Mouse (Mus musculus) lung, postnatal 4 days (tissue): ENCODE results near the gene Thrb.

ENCODE experiments used
- DNase-seq, 2 experiments: peaks; one replicate each; pipeline ENCODE4 v3.0.0; 2021

Thrb gene

GRCm38 (mm10) chr14:17972665-17973064 lies 312.6 kb downstream of the Thrb start:
- no peak for DNase-seq

GRCm38 (mm10) chr14:17975786-17976185 lies 315.7 kb downstream of the Thrb start:
- no peak for DNase-seq

DNA sequence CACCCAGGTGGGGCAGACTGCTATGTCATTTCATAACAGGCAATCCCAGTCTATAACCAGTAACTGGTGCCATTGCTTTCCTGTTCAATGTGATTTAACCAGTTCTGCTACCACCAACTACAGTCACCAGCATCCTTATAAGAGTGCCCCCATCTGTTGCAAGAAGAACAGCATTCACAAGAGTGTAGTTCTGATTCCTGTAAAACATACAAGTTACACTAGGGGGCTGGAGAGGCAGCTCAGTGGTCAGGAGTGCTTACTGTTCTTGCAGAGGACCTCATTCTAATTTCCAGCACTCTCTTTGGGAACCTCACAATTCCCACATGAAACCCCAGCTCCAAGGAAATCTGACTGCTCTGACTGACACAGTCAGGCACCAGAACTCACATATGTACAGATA lies 318.2 kb downstream of the Thrb start:
- no peak for DNase-seq

GRCm38 (mm10) chr14:17981258-17981657 lies 321.2 kb downstream of the Thrb start:
- no peak for DNase-seq

DNA sequence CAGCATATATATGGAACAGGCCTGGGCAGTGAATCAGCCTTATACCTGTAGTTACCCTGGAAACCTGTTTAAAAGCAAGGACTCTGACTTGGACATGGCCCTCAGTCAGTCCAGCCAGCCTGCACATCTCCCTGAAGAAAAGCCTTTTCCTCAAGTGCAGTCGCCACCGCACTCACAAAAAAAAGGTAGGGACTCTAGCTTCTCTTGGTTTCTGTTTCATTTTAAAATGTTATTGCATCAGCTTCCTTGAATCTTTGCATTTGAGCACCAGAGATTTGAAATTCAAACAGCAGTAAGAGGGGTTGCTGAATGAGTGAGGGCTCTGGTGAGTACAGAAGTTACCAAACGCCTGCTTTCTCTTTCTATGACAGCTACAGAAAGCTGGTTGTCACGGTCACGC lies 322.0 kb downstream of the Thrb start:
- no peak for DNase-seq

- no peak for DNase-seq
Observed at GRCm38 (mm10) chr14:17983390-17983789, 323.3 kb downstream of the Thrb start.

DNA sequence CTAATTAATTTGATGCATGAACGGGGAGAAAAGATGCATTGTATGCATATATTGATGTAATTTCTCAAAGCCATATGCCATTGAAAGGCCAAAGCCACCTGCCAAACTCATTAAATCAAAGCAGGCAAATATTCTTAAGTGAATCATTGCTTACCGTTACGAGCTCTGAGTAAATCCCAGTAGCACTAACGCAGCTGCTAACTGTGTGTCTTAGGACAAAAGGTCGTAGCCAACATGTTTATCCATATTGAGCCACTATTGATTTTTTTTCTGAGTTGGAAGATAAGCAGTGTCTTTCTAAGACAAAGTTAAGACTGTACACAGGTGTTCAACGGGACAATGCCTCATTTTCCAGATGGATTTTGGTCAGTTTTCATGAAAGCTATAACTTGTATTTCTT lies 323.8 kb downstream of the Thrb start:
- no peak for DNase-seq

DNA sequence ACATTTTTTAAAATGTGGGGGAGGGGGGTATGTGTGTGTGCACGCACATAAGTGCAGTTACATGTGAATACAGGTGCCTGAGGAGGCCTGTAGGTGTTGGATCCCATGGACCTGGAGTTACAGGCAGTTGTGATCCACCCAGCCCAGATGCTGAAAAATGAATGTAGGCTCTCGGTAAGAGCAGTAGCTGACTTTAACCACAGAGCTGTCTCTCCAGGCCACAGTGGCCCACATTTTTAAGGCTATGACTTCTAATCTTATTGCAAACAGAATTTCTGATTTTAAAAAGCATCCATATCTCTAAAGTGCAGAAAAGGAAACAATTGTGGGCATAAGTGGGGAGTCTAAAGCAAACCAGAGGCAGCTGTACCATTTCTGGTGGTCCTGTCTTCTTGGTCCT lies 328.5 kb downstream of the Thrb start:
- DNase-seq: no peak

DNA sequence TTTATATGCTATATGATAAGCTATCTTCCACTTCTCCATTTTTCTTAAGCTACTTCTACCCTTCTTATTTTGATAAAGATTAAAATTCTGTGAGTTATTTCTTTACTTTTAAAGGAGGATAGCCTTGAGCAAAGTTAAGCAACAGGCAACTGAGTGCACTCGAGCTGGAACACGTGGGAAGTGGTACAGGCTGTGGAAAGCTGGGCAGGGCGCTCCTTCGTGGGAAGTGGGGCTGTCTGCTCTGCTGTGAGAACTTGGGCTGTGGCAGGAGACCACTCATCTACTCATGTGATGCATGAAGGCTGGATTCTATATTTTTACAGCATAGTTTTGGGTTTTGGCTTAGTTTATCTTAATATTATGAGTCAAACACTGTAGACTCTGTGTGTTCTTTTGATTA lies 329.1 kb downstream of the Thrb start:
- DNase-seq: no peak

GRCm38 (mm10) chr14:17990186-17990585 lies 330.1 kb downstream of the Thrb start:
- DNase-seq: no peak

GRCm38 (mm10) chr14:18001886-18002285 lies 341.8 kb downstream of the Thrb start:
- DNase-seq: peak; percentile 5 to 27

- no peak for DNase-seq
Observed at GRCm38 (mm10) chr14:18003686-18004085, 343.6 kb downstream of the Thrb start.

GRCm38 (mm10) chr14:18008524-18008923 lies 348.5 kb downstream of the Thrb start:
- DNase-seq: no peak

- DNase-seq: no peak
Observed at GRCm38 (mm10) chr14:18016604-18017003, 356.5 kb downstream of the Thrb start.

GRCm38 (mm10) chr14:18020128-18020527 lies 360.1 kb downstream of the Thrb start:
- no peak for DNase-seq

DNA sequence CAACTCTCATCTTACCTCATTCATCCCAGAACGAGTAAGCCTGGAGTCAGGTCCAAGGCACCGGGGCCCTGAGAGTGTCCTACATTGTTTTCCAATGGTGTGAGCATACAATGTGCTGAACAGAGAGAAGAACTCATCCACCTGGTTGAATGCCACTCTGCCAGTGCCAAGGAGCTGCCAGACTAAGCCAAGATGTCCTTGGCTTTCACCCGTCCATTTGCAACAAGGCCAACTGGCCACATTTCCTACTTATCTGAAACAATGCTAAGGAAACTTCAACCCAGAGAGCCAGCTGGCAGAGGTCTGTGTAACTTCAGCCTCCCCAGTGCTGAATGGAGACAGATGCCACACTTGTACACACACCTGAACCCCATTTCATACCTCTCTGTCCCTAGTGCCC lies 360.6 kb downstream of the Thrb start:
- no peak for DNase-seq

DNA sequence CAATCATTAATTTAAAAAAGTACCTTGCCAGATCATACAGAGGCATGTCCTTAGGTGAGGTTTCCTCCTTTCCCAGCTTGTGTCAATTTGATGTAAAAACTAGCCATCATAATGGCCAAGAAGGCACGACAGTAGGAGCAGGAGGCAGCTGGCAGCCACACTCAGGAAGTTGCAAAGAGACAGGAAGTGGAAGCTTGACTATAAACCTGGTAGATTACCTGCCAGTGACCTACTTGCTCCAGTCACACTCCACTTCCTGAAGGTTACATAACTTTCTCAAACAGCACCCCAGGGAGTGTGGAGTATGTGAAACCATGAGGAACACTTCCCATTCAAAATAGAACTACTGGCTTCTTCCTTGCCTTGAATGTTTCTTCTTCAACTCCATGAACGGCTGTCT lies 361.7 kb downstream of the Thrb start:
- no peak for DNase-seq

- no peak for DNase-seq
Observed at GRCm38 (mm10) chr14:18022351-18022750, 362.3 kb downstream of the Thrb start.

GRCm38 (mm10) chr14:18027867-18028266 lies 367.8 kb downstream of the Thrb start:
- no peak for DNase-seq

GRCm38 (mm10) chr14:18029181-18029932 lies 369.3 kb downstream of the Thrb start:
- DNase-seq: no peak

DNA sequence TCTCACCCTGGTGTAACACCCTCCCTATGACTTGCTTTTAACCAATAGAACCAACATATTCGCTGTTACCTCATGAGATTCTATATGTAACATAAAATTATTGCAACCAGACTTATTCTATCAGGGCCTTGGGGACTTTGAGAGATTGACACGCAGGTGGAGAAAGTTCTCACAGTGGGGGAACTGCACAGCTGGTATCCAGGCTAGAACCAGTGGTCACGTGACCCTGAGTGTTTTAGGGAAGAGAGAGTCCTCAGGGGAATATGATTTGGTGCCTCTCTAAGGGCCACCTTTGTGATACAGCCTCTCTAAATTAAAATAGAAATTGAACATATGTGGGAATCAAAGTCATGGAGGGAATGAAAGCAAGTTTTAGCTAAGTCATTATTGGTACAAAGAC lies 371.9 kb downstream of the Thrb start:
- no peak for DNase-seq

DNA sequence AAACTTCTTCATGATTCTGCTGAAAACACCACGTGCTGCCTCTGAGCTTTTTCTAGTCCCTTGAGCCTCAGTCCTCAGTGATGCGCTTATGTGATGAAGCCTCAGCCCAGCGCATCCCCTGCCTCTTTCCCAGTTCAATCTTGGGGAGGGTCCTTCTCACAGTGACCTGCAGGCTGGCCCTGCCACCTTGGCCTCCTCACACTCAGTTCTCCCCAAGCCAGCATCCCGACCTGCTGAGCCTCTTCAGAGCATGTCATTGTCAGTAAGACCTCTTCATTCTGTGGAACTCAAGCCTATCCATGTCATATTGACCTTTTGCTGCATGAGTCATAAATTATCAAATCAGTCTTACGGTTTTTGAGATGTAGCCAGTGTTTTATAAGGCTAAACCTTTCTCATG lies 376.5 kb downstream of the Thrb start:
- no peak for DNase-seq

DNA sequence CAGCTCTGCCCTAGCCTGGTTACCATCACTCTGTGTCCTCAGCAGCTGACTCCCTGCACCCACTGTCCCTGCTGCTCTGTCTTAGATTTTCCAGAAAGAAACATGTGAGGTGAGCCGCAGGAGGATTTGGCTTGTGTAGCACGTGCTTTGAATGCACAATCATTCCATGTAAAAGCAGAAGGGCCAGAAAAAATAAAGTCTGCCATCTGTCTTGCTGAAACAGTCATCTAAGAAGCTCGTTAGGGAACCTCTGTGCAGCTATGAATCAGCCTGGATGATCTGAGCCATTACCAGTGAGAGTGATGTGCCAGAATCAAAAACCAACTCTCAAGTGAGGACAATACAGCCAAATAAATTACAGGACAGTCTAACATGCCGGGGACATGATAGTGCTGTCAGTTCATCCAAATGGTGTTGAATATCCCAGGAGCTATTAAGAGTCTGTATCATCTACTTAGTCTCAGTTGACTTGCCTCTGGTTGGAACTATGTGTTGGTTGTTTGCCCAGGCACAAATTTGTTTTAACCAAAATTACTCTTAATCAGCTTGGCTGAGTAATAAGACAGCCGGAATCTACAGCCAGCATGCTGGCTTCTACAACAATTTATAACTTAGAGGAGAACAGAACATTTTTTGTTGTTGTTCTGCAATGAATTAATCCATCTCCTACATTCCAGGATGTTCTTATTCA lies 402.2 kb downstream of the Thrb start:
- DNase-seq: no peak
